Mouse (Mus musculus) midbrain, postnatal 0 days (tissue): ENCODE data around the gene Ficd. TPM values are rescaled to one million over a fixed set of nuclear protein-coding genes. Genes with fewer than 3 reads are reported as not detected.
A peak's percentile ranks its signal among the peaks of the same experiment; 100 is the strongest.

Experiments
- ATAC-seq: fragments of 200-750 bp; cut with Nextera tagmentation; 2 replicates; pipeline ENCODE4 v1.8.0; 2017; ENCODE audit warnings: moderate number of reproducible peaks, mild to moderate bottlenecking, moderate TSS enrichment, moderate library complexity; ENCODE audit not compliant: low FRiP score
- DNase-seq: peaks from one replicate; pipeline ENCODE4 v3.0.0-alpha.2; 2015; ENCODE audit warnings: low spot score
- H3K27ac ChIP-seq: fragments of 300-500 bp; sonication (generic); 2 replicates; pipeline ENCODE4 v1.5.1; 2014; ENCODE audit warnings: low read depth, mild to moderate bottlenecking, low read length, mixed read lengths
- H3K27me3 ChIP-seq: fragments of 300-500 bp; sonication (generic); 2 replicates; pipeline ENCODE4 v1.6.1; 2014; ENCODE audit warnings: low read length, control low read depth, mixed read lengths; ENCODE audit not compliant: insufficient read depth
- H3K36me3 ChIP-seq: fragments of 300-500 bp; sonication (generic); 2 replicates; pipeline ENCODE4 v1.6.1; 2014; ENCODE audit warnings: low read length, control low read depth, mixed read lengths; ENCODE audit not compliant: insufficient read depth
- H3K4me1 ChIP-seq: fragments of 300-500 bp; sonication (generic); 2 replicates; pipeline ENCODE4 v1.6.1; 2014; ENCODE audit warnings: mild to moderate bottlenecking, control low read depth, antibody characterized with exemption, low read length, mixed read lengths; ENCODE audit not compliant: insufficient read depth
- H3K4me2 ChIP-seq: fragments of 300-500 bp; sonication (generic); 2 replicates; pipeline ENCODE4 v1.6.1; 2014; ENCODE audit warnings: low read depth, mild to moderate bottlenecking, low read length, mixed read lengths; ENCODE audit not compliant: poor library complexity, severe bottlenecking
- H3K4me3 ChIP-seq: fragments of 300-500 bp; sonication (generic); 2 replicates; pipeline ENCODE4 v1.5.1; 2014; ENCODE audit warnings: low read depth, mild to moderate bottlenecking, low read length, moderate library complexity
- H3K9ac ChIP-seq: fragments of 300-500 bp; sonication (generic); replicated peaks from 2 replicates; pipeline ENCODE4 v1.6.1; 2014; ENCODE audit warnings: mild to moderate bottlenecking, low read length, moderate library complexity, mixed read lengths; ENCODE audit not compliant: poor library complexity, severe bottlenecking
- H3K9me3 ChIP-seq: fragments of 300-500 bp; sonication (generic); 2 replicates; pipeline ENCODE4 v1.6.1; 2016; ENCODE audit warnings: low read length, control low read depth
- CTCF ChIP-seq: IDR thresholded peaks from 2 replicates; pipeline ENCODE4 v1.5.1; 2016; ENCODE audit warnings: antibody characterized with exemption, mild to moderate bottlenecking
- WGBS: fragments of 180-500 bp; shearing (Covaris S2); extraction: QIAGEN DNeasy Blood & Tissue Kit; methylation state at CpG from one replicate; pipeline ENCODE4 v1.1.7; 2014; 5-methylcytosine and 5-hydroxymethylcytosine counted together
- polyA plus RNA-seq: library from polyadenylated mRNA; unstranded; fragments of >200 nt; fragmentation: Nextera tagmentation; extraction: Ambion mirVana; gene quantifications from 2 replicates; pipeline ENCODE4 v1.2.1, GENCODE M21; 2015
- total RNA-seq: library from RNA; depleted of rRNA; stranded (reverse); fragments of >200 nt; gene quantifications from 2 replicates; pipeline ENCODE4 v1.2.3, GENCODE M21; 2014

Ficd gene
- total and polyA plus RNA-seq, 2 experiments from 2014 or later, result 9.0 to 11.5 TPM

GRCm38 (mm10) chr5:113727238-113727637, 8.4 kb upstream of the Ficd start:
- Histone ChIP-seq H3K4me3 (no peak overlapping the region), H3K9me3 (no peaks in the 10 kb centered on the region), H3K9ac (no peak overlapping the region), H3K27ac (no peak overlapping the region), H3K36me3 (no peaks in the 10 kb centered on the region), H3K4me1 (peaks cover 13% of the 10 kb centered on the region; the same call in 1 of the 2 replicates), H3K4me2 (no peak overlapping the region), H3K27me3 (no peaks in the 10 kb centered on the region)
- ATAC-seq (no peak), DNase-seq (no peak)
- WGBS, result 71% methylated on average over 12 of the region's 12 CpGs
- no peak for TF ChIP-seq CTCF

GRCm38 (mm10) chr5:113728011-113728410, 7.6 kb upstream of the Ficd start:
- TF ChIP-seq CTCF, result no peak
- H3K27me3 ChIP-seq, result no peaks in the 10 kb centered on the region
- H3K4me3 ChIP-seq, result no peak overlapping the region
- no peak for DNase-seq
- H3K36me3 ChIP-seq, result no peaks in the 10 kb centered on the region
- peaks cover 13% of the 10 kb centered on the region; the same call in 1 of the 2 replicates for H3K4me1 ChIP-seq
- H3K27ac ChIP-seq, result no peak overlapping the region
- ATAC-seq, result no peak
- H3K9ac ChIP-seq, result no peak overlapping the region
- WGBS, result 86% methylated on average over 7 of the region's 7 CpGs
- H3K9me3 ChIP-seq, result no peaks in the 10 kb centered on the region
- H3K4me2 ChIP-seq, result no peak overlapping the region

GRCm38 (mm10) chr5:113728691-113729090, 6.9 kb upstream of the Ficd start:
- no peaks in the 10 kb centered on the region for H3K9me3 ChIP-seq
- no peak overlapping the region for H3K4me2 ChIP-seq
- ATAC-seq, result no peak
- H3K36me3 ChIP-seq, result no peaks in the 10 kb centered on the region
- no peak overlapping the region for H3K9ac ChIP-seq
- no peak overlapping the region for H3K4me3 ChIP-seq
- TF ChIP-seq CTCF, result no peak
- peaks cover 13% of the 10 kb centered on the region; the same call in 1 of the 2 replicates for H3K4me1 ChIP-seq
- H3K27me3 ChIP-seq, result no peaks in the 10 kb centered on the region
- no peak for DNase-seq
- H3K27ac ChIP-seq, result no peak overlapping the region
- WGBS, result 89% methylated on average over 7 of the region's 7 CpGs

GRCm38 (mm10) chr5:113730641-113731121, 4.9 kb upstream of the Ficd start:
- no peaks in the 10 kb centered on the region for H3K27me3 ChIP-seq
- WGBS, result 44% methylated on average over 7 of the region's 7 CpGs
- H3K4me2 ChIP-seq, result no peak overlapping the region
- ATAC-seq (peak; percentile 11; the same call in 1 of the 2 replicates), DNase-seq (peak; percentile 69)
- TF ChIP-seq CTCF, result no peak; the same call in 1 of the 2 replicates
- no peak overlapping the region; the same call in 1 of the 2 replicates for H3K9ac ChIP-seq
- peak overlapping the region; percentile 52 for H3K27ac ChIP-seq
- H3K4me3 ChIP-seq, result no peak overlapping the region
- peaks cover 13% of the 10 kb centered on the region; the same call in 1 of the 2 replicates for H3K4me1 ChIP-seq
- no peaks in the 10 kb centered on the region for H3K9me3 ChIP-seq
- no peaks in the 10 kb centered on the region for H3K36me3 ChIP-seq

- Histone ChIP-seq H3K9me3 (no peaks in the 10 kb centered on the region), H3K9ac (no peak overlapping the region), H3K4me1 (peaks cover 13% of the 10 kb centered on the region; the same call in 1 of the 2 replicates), H3K4me3 (no peak overlapping the region), H3K27ac (0 out of 2 replicates have a peak overlapping the region, but pooled peaks have one; percentile 52), H3K36me3 (no peaks in the 10 kb centered on the region), H3K4me2 (no peak overlapping the region), H3K27me3 (no peaks in the 10 kb centered on the region)
- WGBS, result 88% methylated on average over 7 of the region's 7 CpGs
- TF ChIP-seq CTCF, result no peak
- ATAC-seq (no peak), DNase-seq (no peak)
Observed at GRCm38 (mm10) chr5:113731174-113731573, 4.4 kb upstream of the Ficd start.

- 28% methylated on average over 6 of the region's 6 CpGs for WGBS
- peak; percentile 90 for TF ChIP-seq CTCF
- H3K27ac ChIP-seq, result no peak overlapping the region
- peaks cover 18% of the 10 kb centered on the region for H3K4me1 ChIP-seq
- H3K27me3 ChIP-seq, result no peaks in the 10 kb centered on the region
- H3K36me3 ChIP-seq, result no peaks in the 10 kb centered on the region
- no peaks in the 10 kb centered on the region for H3K9me3 ChIP-seq
- H3K4me2 ChIP-seq, result no peak overlapping the region
- no peak overlapping the region for H3K9ac ChIP-seq
- peak; percentile 74 for DNase-seq
- no peak for ATAC-seq
- H3K4me3 ChIP-seq, result no peak overlapping the region
Observed at GRCm38 (mm10) chr5:113732182-113732581, 3.4 kb upstream of the Ficd start.
